Mouse (Mus musculus) heart, embryonic 11.5 days (tissue): ENCODE measurements around the gene Gm20388. TPM values are rescaled to one million over a fixed set of nuclear protein-coding genes. Genes with fewer than 3 reads are reported as not detected.
A peak's percentile ranks its signal among the peaks of the same experiment; 100 is the strongest.

Source experiments
- ATAC-seq: fragments of 200-750 bp; cut with Nextera tagmentation; replicated peaks from 2 replicates; pipeline ENCODE4 v1.8.0; 2017; ENCODE audit warnings: moderate library complexity; ENCODE audit not compliant: insufficient number of reproducible peaks, low FRiP score, low TSS enrichment
- H3K27ac ChIP-seq: fragments of 300-500 bp; sonication (generic); 2 replicates; pipeline ENCODE4 v1.5.1; 2014; ENCODE audit warnings: mild to moderate bottlenecking, low read depth, low read length
- H3K27me3 ChIP-seq: fragments of 300-500 bp; sonication (generic); 2 replicates; pipeline ENCODE4 v1.6.1; 2014; ENCODE audit warnings: mild to moderate bottlenecking, low read length, mixed read lengths; ENCODE audit not compliant: control insufficient read depth, insufficient read depth
- H3K36me3 ChIP-seq: fragments of 300-500 bp; sonication (generic); 2 replicates; pipeline ENCODE4 v1.6.1; 2014; ENCODE audit warnings: mild to moderate bottlenecking, low read length, moderate library complexity, mixed read lengths; ENCODE audit not compliant: control insufficient read depth, insufficient read depth
- H3K4me1 ChIP-seq: fragments of 300-500 bp; sonication (generic); 2 replicates; pipeline ENCODE4 v1.6.1; 2014; ENCODE audit warnings: low read length; ENCODE audit not compliant: control insufficient read depth, insufficient read depth
- H3K4me2 ChIP-seq: fragments of 300-500 bp; sonication (generic); 2 replicates; pipeline ENCODE4 v1.6.1; 2014; ENCODE audit warnings: mild to moderate bottlenecking, moderate library complexity
- H3K4me3 ChIP-seq: fragments of 300-500 bp; sonication (generic); 2 replicates; pipeline ENCODE4 v1.5.1; 2014; ENCODE audit warnings: low read depth, low read length
- H3K9ac ChIP-seq: fragments of 300-500 bp; sonication (generic); 2 replicates; pipeline ENCODE4 v1.6.1; 2014; ENCODE audit warnings: mild to moderate bottlenecking, low read depth, low read length, moderate library complexity
- H3K9me3 ChIP-seq: fragments of 300-500 bp; sonication (generic); replicated peaks from 2 replicates; pipeline ENCODE4 v1.6.1; 2016; ENCODE audit warnings: low read length; ENCODE audit not compliant: control insufficient read depth
- WGBS: fragments of 180-500 bp; shearing (Covaris S2); extraction: QIAGEN DNeasy Blood & Tissue Kit; methylation state at CpG from one replicate; pipeline ENCODE4 v1.1.7; 2014; ENCODE audit not compliant: insufficient replicate concordance; 5-methylcytosine and 5-hydroxymethylcytosine counted together
- polyA plus RNA-seq: library from polyadenylated mRNA; unstranded; fragments of >200 nt; fragmentation: Nextera tagmentation; extraction: Ambion mirVana; gene quantifications from 2 replicates; pipeline ENCODE4 v1.2.1, GENCODE M21; 2014

The Gm20388 gene
- polyA plus RNA-seq, 1 experiment from 2014 or later: 6.4 TPM

GRCm38 (mm10) chr8:124295357-124295756, 4384.7 kb downstream of the Gm20388 start:
- Histone ChIP-seq H3K4me1 (peaks cover 20% of the 10 kb centered on the region), H3K27ac (peak overlapping the region; percentile 77; the same call in 1 of the 2 replicates), H3K4me2 (no peak overlapping the region), H3K4me3 (no peak overlapping the region), H3K36me3 (no peaks in the 10 kb centered on the region), H3K9ac (no peak overlapping the region), H3K9me3 (no peaks in the 10 kb centered on the region), H3K27me3 (no peaks in the 10 kb centered on the region)
- WGBS: 69% methylated on average over 6 of the region's 6 CpGs
- no peak for ATAC-seq

DNA sequence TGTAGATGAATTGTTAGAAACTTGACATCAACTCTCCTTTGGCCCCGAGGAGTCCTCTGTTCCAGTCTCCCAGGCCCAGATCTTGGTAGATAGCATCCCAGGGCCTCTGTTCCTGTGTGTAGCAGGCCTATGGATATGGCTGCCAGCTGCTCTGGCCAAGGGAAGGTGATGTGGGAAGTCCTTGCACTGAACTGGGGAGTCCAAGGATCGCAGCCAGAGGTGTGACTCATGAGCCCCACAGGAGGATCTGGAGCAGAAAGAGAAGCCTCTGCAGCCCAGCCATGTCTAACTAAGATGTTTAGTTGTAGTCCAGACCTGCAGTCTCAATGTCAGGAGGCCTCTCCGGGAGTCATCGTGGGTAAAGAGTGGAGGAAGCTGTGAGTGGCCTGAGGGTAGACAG, 4390.9 kb downstream of the Gm20388 start:
- H3K27ac ChIP-seq: no peak overlapping the region
- no peak overlapping the region for H3K4me2 ChIP-seq
- WGBS: 90% methylated on average over 4 of the region's 4 CpGs
- peaks cover 18% of the 10 kb centered on the region; the same call in 1 of the 2 replicates for H3K4me1 ChIP-seq
- H3K9me3 ChIP-seq: no peaks in the 10 kb centered on the region
- H3K36me3 ChIP-seq: no peaks in the 10 kb centered on the region
- no peak for ATAC-seq
- H3K4me3 ChIP-seq: no peak overlapping the region
- no peaks in the 10 kb centered on the region; the same call in 1 of the 2 replicates for H3K27me3 ChIP-seq
- H3K9ac ChIP-seq: no peak overlapping the region; the same call in 1 of the 2 replicates

DNA sequence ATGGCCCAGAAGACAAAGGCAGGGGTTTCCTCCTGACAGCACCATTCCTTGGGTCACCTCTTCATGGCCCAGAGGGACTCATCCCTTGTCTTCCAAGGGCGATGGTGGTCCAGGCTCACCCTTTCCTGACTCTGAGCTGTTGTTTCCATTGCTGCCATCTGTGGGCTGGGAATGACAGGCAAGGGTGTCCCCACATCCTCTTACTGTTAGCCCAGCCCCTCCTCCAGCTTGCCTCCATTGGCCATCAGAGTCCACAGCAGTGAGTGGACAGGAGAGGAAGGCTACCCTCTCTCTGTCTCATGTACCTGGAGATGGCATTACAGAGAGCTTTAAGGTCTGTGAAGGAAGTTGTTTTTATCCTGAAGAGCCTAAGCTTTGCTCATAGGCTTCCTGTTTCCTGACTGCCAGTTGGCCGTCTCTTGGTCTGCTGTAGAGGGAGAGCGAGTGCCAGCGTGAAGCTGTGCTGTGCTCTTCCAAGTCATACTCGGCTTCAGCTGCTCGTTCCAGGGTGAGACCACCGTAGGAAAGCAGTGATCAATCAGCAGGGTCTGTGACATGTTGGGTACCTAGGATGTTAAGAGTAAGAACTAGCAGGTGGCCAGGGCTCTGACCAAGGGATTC, 4391.4 kb downstream of the Gm20388 start:
- H3K4me3 ChIP-seq: no peak overlapping the region
- no peaks in the 10 kb centered on the region for H3K9me3 ChIP-seq
- no peaks in the 10 kb centered on the region for H3K36me3 ChIP-seq
- WGBS: 70% methylated on average over 7 of the region's 7 CpGs
- H3K9ac ChIP-seq: no peak overlapping the region; the same call in 1 of the 2 replicates
- no peak for ATAC-seq
- H3K27me3 ChIP-seq: no peaks in the 10 kb centered on the region; the same call in 1 of the 2 replicates
- no peak overlapping the region for H3K27ac ChIP-seq
- H3K4me1 ChIP-seq: peaks cover 21% of the 10 kb centered on the region; the same call in 1 of the 2 replicates
- H3K4me2 ChIP-seq: no peak overlapping the region

- no peak overlapping the region for H3K27ac ChIP-seq
- 80% methylated on average over 15 of the region's 15 CpGs for WGBS
- no peaks in the 10 kb centered on the region for H3K9me3 ChIP-seq
- no peak overlapping the region for H3K4me2 ChIP-seq
- H3K4me3 ChIP-seq: no peak overlapping the region
- ATAC-seq: no peak
- no peak overlapping the region for H3K9ac ChIP-seq
- H3K36me3 ChIP-seq: no peaks in the 10 kb centered on the region
- peaks cover 21% of the 10 kb centered on the region; the same call in 1 of the 2 replicates for H3K4me1 ChIP-seq
- H3K27me3 ChIP-seq: no peaks in the 10 kb centered on the region; the same call in 1 of the 2 replicates
Measured at GRCm38 (mm10) chr8:124303211-124303902, 4392.7 kb downstream of the Gm20388 start.

DNA sequence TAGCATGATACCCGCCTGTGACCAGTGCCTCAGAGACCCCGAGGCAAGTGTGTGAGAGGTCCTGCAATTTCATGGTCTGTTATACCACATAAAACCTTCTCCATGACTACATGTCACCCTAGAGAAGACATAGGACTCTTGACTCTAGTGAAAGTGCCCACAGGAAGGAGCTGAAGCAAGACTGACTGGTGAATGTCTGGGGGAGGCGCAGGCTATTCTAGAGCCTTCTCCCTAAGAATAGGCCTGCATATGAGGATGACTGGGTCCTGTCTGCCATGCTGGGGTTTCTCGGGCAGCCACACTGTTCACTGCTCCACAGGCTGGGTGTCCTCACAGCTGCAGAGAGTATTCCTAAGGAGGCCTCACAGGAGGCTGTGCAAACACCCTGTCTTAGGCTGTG, 4393.5 kb downstream of the Gm20388 start:
- ATAC-seq: no peak
- 73% methylated on average over 4 of the region's 4 CpGs for WGBS
- no peak overlapping the region for H3K4me2 ChIP-seq
- H3K27me3 ChIP-seq: no peaks in the 10 kb centered on the region; the same call in 1 of the 2 replicates
- peaks cover 21% of the 10 kb centered on the region; the same call in 1 of the 2 replicates for H3K4me1 ChIP-seq
- H3K36me3 ChIP-seq: no peaks in the 10 kb centered on the region
- H3K4me3 ChIP-seq: no peak overlapping the region
- no peak overlapping the region for H3K27ac ChIP-seq
- no peak overlapping the region for H3K9ac ChIP-seq
- H3K9me3 ChIP-seq: no peaks in the 10 kb centered on the region

GRCm38 (mm10) chr8:124306574-124306973, 4395.9 kb downstream of the Gm20388 start:
- 53% methylated on average over 7 of the region's 7 CpGs for WGBS
- Histone ChIP-seq H3K4me1 (peaks cover 18% of the 10 kb centered on the region; the same call in 1 of the 2 replicates), H3K27me3 (no peaks in the 10 kb centered on the region; the same call in 1 of the 2 replicates), H3K36me3 (no peaks in the 10 kb centered on the region), H3K4me3 (no peak overlapping the region), H3K4me2 (no peak overlapping the region), H3K27ac (no peak overlapping the region), H3K9ac (no peak overlapping the region), H3K9me3 (no peaks in the 10 kb centered on the region)
- ATAC-seq: no peak

DNA sequence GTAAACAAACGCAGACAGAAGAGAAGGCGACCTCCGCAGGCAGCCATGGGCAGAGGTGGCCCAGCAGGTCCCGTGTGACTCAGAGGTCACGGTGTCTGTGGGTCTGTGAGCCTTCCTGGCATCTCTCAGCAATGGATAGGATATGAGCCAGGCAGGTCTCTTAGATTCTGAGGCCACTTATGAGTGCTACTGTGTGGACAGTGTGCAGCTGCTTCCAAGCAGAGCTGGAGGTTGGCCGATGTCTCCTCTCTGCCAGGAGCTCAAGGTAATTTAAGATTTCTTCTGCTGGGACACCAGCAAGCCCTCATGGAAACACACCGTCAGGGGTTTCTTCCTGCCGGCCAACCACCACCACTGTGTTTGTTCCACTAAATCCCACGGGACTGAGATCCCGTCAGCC, 4397.1 kb downstream of the Gm20388 start:
- WGBS: 84% methylated on average over 10 of the region's 10 CpGs

GRCm38 (mm10) chr8:124310509-124310908, 4399.9 kb downstream of the Gm20388 start:
- Histone ChIP-seq H3K27ac (no peak overlapping the region), H3K4me1 (peaks cover 26% of the 10 kb centered on the region), H3K4me3 (no peak overlapping the region), H3K36me3 (no peaks in the 10 kb centered on the region), H3K9ac (no peak overlapping the region), H3K9me3 (no peaks in the 10 kb centered on the region), H3K27me3 (no peaks in the 10 kb centered on the region), H3K4me2 (no peak overlapping the region)
- no peak for ATAC-seq
- WGBS: 83% methylated on average over 13 of the region's 13 CpGs

More for the DNA sequence above, 4397.1 kb downstream of the Gm20388 start:
- H3K27ac ChIP-seq: no peak overlapping the region
- no peak overlapping the region for H3K4me2 ChIP-seq
- H3K9ac ChIP-seq: no peak overlapping the region
- H3K36me3 ChIP-seq: no peaks in the 10 kb centered on the region
- H3K4me3 ChIP-seq: no peak overlapping the region
- H3K4me1 ChIP-seq: peaks cover 17% of the 10 kb centered on the region; the same call in 1 of the 2 replicates
- no peaks in the 10 kb centered on the region; the same call in 1 of the 2 replicates for H3K27me3 ChIP-seq
- no peaks in the 10 kb centered on the region for H3K9me3 ChIP-seq
- no peak for ATAC-seq
